Mouse (Mus musculus): ENCODE results near the gene Pdlim3. TPM values are rescaled to one million over a fixed set of nuclear protein-coding genes. Genes with fewer than 3 reads are reported as not detected.

Gene Pdlim3
- total and polyA plus RNA-seq, 3 experiments: not detected

- DNase-seq (ENCODE audit: low read depth, low spot score): no peak
- no peak overlapping the region for H3K9ac ChIP-seq (ENCODE audit: control insufficient read depth, low read depth, low read length, poor library complexity, severe bottlenecking)
- no peaks in the 10 kb centered on the region for H3K9me3 ChIP-seq (replicated peaks; ENCODE audit: insufficient read depth, low read length)
- no peak overlapping the region for H3K4me3 ChIP-seq (ENCODE audit: control insufficient read depth in 1 of 2, insufficient read depth in 1 of 2, low read depth in 2 of 2, low read length in 2 of 2)
- TF ChIP-seq E2F4 (IDR thresholded peaks at IDR 0.05; ENCODE audit: borderline replicate concordance, low read depth, low read length) (no peak), ZKSCAN1 (IDR thresholded peaks at IDR 0.05; ENCODE audit: low read depth, low read length) (no peak), CHD1 (IDR thresholded peaks at IDR 0.05; ENCODE audit: low read depth, low read length) (no peak), CHD2 (IDR thresholded peaks at IDR 0.05; ENCODE audit: low read length) (no peak)
- H3K27ac ChIP-seq (ENCODE audit: control insufficient read depth, low read depth, low read length): no peak overlapping the region
- H3K27me3 ChIP-seq (ENCODE audit: control insufficient read depth in 1 of 2, insufficient read depth in 2 of 2, low read length in 2 of 2): no peaks in the 10 kb centered on the region
- no peaks in the 10 kb centered on the region for H3K36me3 ChIP-seq (ENCODE audit: control insufficient read depth in 1 of 2, insufficient read depth in 2 of 2, low read length in 2 of 2)
- H3K79me2 ChIP-seq (ENCODE audit: control insufficient read depth, insufficient read depth, low read length, poor library complexity): no peaks in the 10 kb centered on the region
- no peaks in the 10 kb centered on the region for H3K4me1 ChIP-seq (ENCODE audit: control insufficient read depth in 1 of 2, insufficient read depth in 2 of 2, low read length in 2 of 2)
Measured at GRCm38 (mm10) chr8:45901626-45902025, 16.4 kb downstream of the Pdlim3 start.

- DNase-seq (ENCODE audit: low read depth, low spot score): no peak
- TF ChIP-seq MYB (IDR thresholded peaks at IDR 0.05; ENCODE audit: low read depth, low read length) (no peak), SMC3 (IDR thresholded peaks at IDR 0.05; ENCODE audit: low read depth, low read length) (no peak), CHD2 (IDR thresholded peaks at IDR 0.05; ENCODE audit: low read length) (no peak), CHD1 (IDR thresholded peaks at IDR 0.05; ENCODE audit: low read depth, low read length) (no peak), GATA1 (IDR thresholded peaks at IDR 0.05; ENCODE audit: low read depth, low read length) (no peak)
- H3K27me3 ChIP-seq (ENCODE audit: control insufficient read depth in 1 of 2, insufficient read depth in 2 of 2, low read length in 2 of 2): no peaks in the 10 kb centered on the region
- no peaks in the 10 kb centered on the region for H3K9me3 ChIP-seq (replicated peaks; ENCODE audit: insufficient read depth, low read length)
- no peaks in the 10 kb centered on the region for H3K79me2 ChIP-seq (ENCODE audit: control insufficient read depth, insufficient read depth, low read length, poor library complexity)
- no peaks in the 10 kb centered on the region for H3K36me3 ChIP-seq (ENCODE audit: control insufficient read depth in 1 of 2, insufficient read depth in 2 of 2, low read length in 2 of 2)
- H3K27ac ChIP-seq (ENCODE audit: control insufficient read depth, low read depth, low read length): no peak overlapping the region
- no peak overlapping the region for H3K4me3 ChIP-seq (ENCODE audit: control insufficient read depth in 1 of 2, insufficient read depth in 1 of 2, low read depth in 2 of 2, low read length in 2 of 2)
- no peak overlapping the region for H3K9ac ChIP-seq (ENCODE audit: control insufficient read depth, low read depth, low read length, poor library complexity, severe bottlenecking)
- no peaks in the 10 kb centered on the region for H3K4me1 ChIP-seq (ENCODE audit: control insufficient read depth in 1 of 2, insufficient read depth in 2 of 2, low read length in 2 of 2)
Measured at GRCm38 (mm10) chr8:45903659-45904058, 18.4 kb downstream of the Pdlim3 start.

GRCm38 (mm10) chr8:45905591-45906250, 20.5 kb downstream of the Pdlim3 start:
- Histone ChIP-seq H3K79me2 (ENCODE audit: control insufficient read depth, insufficient read depth, low read length, poor library complexity) (no peaks in the 10 kb centered on the region), H3K9me3 (replicated peaks; ENCODE audit: insufficient read depth, low read length) (no peaks in the 10 kb centered on the region), H3K4me1 (ENCODE audit: control insufficient read depth in 1 of 2, insufficient read depth in 2 of 2, low read length in 2 of 2) (no peaks in the 10 kb centered on the region), H3K27ac (ENCODE audit: control insufficient read depth, low read depth, low read length) (no peak overlapping the region), H3K9ac (ENCODE audit: control insufficient read depth, low read depth, low read length, poor library complexity, severe bottlenecking) (no peak overlapping the region), H3K4me3 (ENCODE audit: control insufficient read depth in 1 of 2, insufficient read depth in 1 of 2, low read depth in 2 of 2, low read length in 2 of 2) (no peak overlapping the region), H3K36me3 (ENCODE audit: control insufficient read depth in 1 of 2, insufficient read depth in 2 of 2, low read length in 2 of 2) (no peaks in the 10 kb centered on the region), H3K27me3 (ENCODE audit: control insufficient read depth in 1 of 2, insufficient read depth in 2 of 2, low read length in 2 of 2) (no peaks in the 10 kb centered on the region)
- TF ChIP-seq USF2 (IDR thresholded peaks at IDR 0.05; ENCODE audit: borderline replicate concordance in 1 of 2, insufficient read depth in 1 of 2, low read depth in 1 of 2, low read length in 2 of 2) (no peak), MAZ (IDR thresholded peaks at IDR 0.05; ENCODE audit: low read depth, low read length) (no peak), EP300 (IDR thresholded peaks at IDR 0.05; ENCODE audit: low read depth in 1 of 2, low read length in 2 of 2) (no peak), POLR2A (IDR thresholded peaks at IDR 0.05; ENCODE audit: control insufficient read depth in 1 of 2, insufficient read depth in 1 of 2, low read depth in 1 of 2, low read length in 2 of 2, poor library complexity in 1 of 2) (no peak), BHLHE40 (IDR thresholded peaks at IDR 0.05; ENCODE audit: borderline replicate concordance, low read depth, low read length) (no peak), NRF1 (IDR thresholded peaks at IDR 0.05; ENCODE audit: insufficient read depth, low read depth, low read length, poor library complexity, severe bottlenecking) (no peak), POLR2AphosphoS2 (IDR thresholded peaks at IDR 0.05; ENCODE audit: low read length) (no peak), UBTF (IDR thresholded peaks at IDR 0.05; ENCODE audit: borderline replicate concordance, insufficient read depth, low read depth, low read length) (no peak), CHD2 (IDR thresholded peaks at IDR 0.05; ENCODE audit: low read length) (no peak), POLR2AphosphoS5 (IDR thresholded peaks at IDR 0.05; ENCODE audit: borderline replicate concordance, low read depth, low read length) (no peak), SIN3A (IDR thresholded peaks at IDR 0.05; ENCODE audit: low read length) (no peak), NELFE (IDR thresholded peaks at IDR 0.05; ENCODE audit: low read depth, low read length) (no peak), RCOR1 (IDR thresholded peaks at IDR 0.05; ENCODE audit: low read depth, low read length) (no peak), ZKSCAN1 (IDR thresholded peaks at IDR 0.05; ENCODE audit: low read depth, low read length) (no peak), MXI1 (IDR thresholded peaks at IDR 0.05; ENCODE audit: low read depth, low read length) (no peak), MEF2A (IDR thresholded peaks at IDR 0.05; ENCODE audit: extremely low read depth, insufficient replicate concordance, low read depth, low read length, poor library complexity, severe bottlenecking) (no peak), ZMIZ1 (IDR thresholded peaks at IDR 0.05; ENCODE audit: low read depth, low read length) (no peak), MYB (IDR thresholded peaks at IDR 0.05; ENCODE audit: low read depth, low read length) (no peak)
- no peak for DNase-seq (ENCODE audit: low read depth, low spot score)

Measured in MEL (cell line).